Mouse (Mus musculus): ENCODE data around the gene Kpna1. TPM values are rescaled to one million over a fixed set of nuclear protein-coding genes. Genes with fewer than 3 reads are reported as not detected.

The Kpna1 gene
- total and polyA plus RNA-seq, 3 experiments: 22.1 to 63.9 (median 57.9) TPM

- Histone ChIP-seq H3K27me3 (replicated peaks) (no peaks in the 10 kb centered on the region), H3K4me1 (ENCODE audit: control insufficient read depth in 1 of 2, insufficient read depth in 2 of 2) (peaks cover 3 to 22% of the 10 kb centered on the region in 2 experiments; a peak in 2 of 4 replicates), H3K4me3 (replicated peaks in 1 of 3; ENCODE audit: low read depth in 2 of 3, low read length in 2 of 3, poor library complexity in 1 of 3) (no peak overlapping the region), H3K4me2 (ENCODE audit: insufficient read depth, low read depth, poor library complexity, severe bottlenecking) (no peak overlapping the region), H3K36me3 (replicated peaks in 1 of 2; ENCODE audit: control insufficient read depth in 1 of 2, insufficient read depth in 1 of 2, low read length in 1 of 2) (peaks cover 29 to 80% of the 10 kb centered on the region in 2 experiments), H3K79me2 (replicated peaks; ENCODE audit: control insufficient read depth, extremely low read depth, insufficient read depth, poor library complexity, severe bottlenecking) (no peaks in the 10 kb centered on the region), H3K27ac (ENCODE audit: insufficient read depth, low read depth) (no peak overlapping the region), H3K9me3 (replicated peaks; ENCODE audit: low read length) (no peaks in the 10 kb centered on the region), H3K9ac (ENCODE audit: insufficient read depth, low read depth) (no peak overlapping the region)
- dilution Hi-C loops (cut with MboI; ENCODE audit: extremely low pct_ligation_motif_present, extremely low pct_unique_long_range_greater_than_20kb, low sequenced_read_pairs) (no loop called here), in situ Hi-C loops (cut with MboI; ENCODE audit: low pct_ligation_motif_present, low pct_unique_long_range_greater_than_20kb, low sequenced_read_pairs) (no loop called here)
- no peak for DNase-seq (ENCODE audit: extremely low read depth)
- TF ChIP-seq JUND (conservative IDR thresholded peaks at IDR 0.05; ENCODE audit: low read depth, low read length) (no peak), ELF1 (IDR thresholded peaks at IDR 0.05; ENCODE audit: low read depth, low read length) (no peak), SIN3A (IDR thresholded peaks at IDR 0.05; ENCODE audit: low read length) (no peak), POLR2AphosphoS2 (IDR thresholded peaks at IDR 0.05; ENCODE audit: low read depth, low read length) (no peak), POLR2A (IDR thresholded peaks at IDR 0.05; ENCODE audit: low read depth, low read length) (no peak), PAX5 (IDR thresholded peaks at IDR 0.05; ENCODE audit: low read length) (no peak), IRF4 (IDR thresholded peaks at IDR 0.05; ENCODE audit: low read depth, low read length) (no peak), ZMIZ1 (IDR thresholded peaks at IDR 0.05; ENCODE audit: low read depth, low read length) (no peak), RCOR1 (conservative IDR thresholded peaks at IDR 0.05; ENCODE audit: low read depth, low read length) (no peak), ZC3H11A (IDR thresholded peaks at IDR 0.05; ENCODE audit: low read depth, low read length) (no peak)
Observed at GRCm38 (mm10) chr16:36053524-36054275, 75.2 kb downstream of the Kpna1 start.

GRCm38 (mm10) chr16:36054920-36055319 is 76.4 kb downstream of the Kpna1 start:
- in situ Hi-C loops (cut with MboI; ENCODE audit: low pct_ligation_motif_present, low pct_unique_long_range_greater_than_20kb, low sequenced_read_pairs): no loop called here
- no peak overlapping the region for H3K4me3 ChIP-seq (replicated peaks in 1 of 3; ENCODE audit: low read depth in 2 of 3, low read length in 2 of 3, poor library complexity in 1 of 3)
- H3K9ac ChIP-seq (ENCODE audit: insufficient read depth, low read depth): no peak overlapping the region
- no peak overlapping the region for H3K27ac ChIP-seq (ENCODE audit: insufficient read depth, low read depth)
- peaks cover 3 to 22% of the 10 kb centered on the region in 2 experiments; a peak in 2 of 4 replicates for H3K4me1 ChIP-seq (ENCODE audit: control insufficient read depth in 1 of 2, insufficient read depth in 2 of 2)
- no peaks in the 10 kb centered on the region for H3K27me3 ChIP-seq (replicated peaks)
- H3K36me3 ChIP-seq (replicated peaks in 1 of 2; ENCODE audit: control insufficient read depth in 1 of 2, insufficient read depth in 1 of 2, low read length in 1 of 2): peaks cover 18 to 73% of the 10 kb centered on the region in 2 experiments
- dilution Hi-C loops (cut with MboI; ENCODE audit: extremely low pct_ligation_motif_present, extremely low pct_unique_long_range_greater_than_20kb, low sequenced_read_pairs): no loop called here
- H3K79me2 ChIP-seq (replicated peaks; ENCODE audit: control insufficient read depth, extremely low read depth, insufficient read depth, poor library complexity, severe bottlenecking): no peaks in the 10 kb centered on the region
- DNase-seq (ENCODE audit: extremely low read depth): no peak
- no peaks in the 10 kb centered on the region for H3K9me3 ChIP-seq (replicated peaks; ENCODE audit: low read length)
- TF ChIP-seq JUN (IDR thresholded peaks at IDR 0.05; ENCODE audit: insufficient read depth, low read depth, low read length) (no peak), EP300 (IDR thresholded peaks at IDR 0.05; ENCODE audit: low read length) (no peak), TCF12 (IDR thresholded peaks at IDR 0.05; ENCODE audit: low read depth, low read length) (no peak), SIN3A (IDR thresholded peaks at IDR 0.05; ENCODE audit: low read length) (no peak), RAD21 (IDR thresholded peaks at IDR 0.05; ENCODE audit: low read depth, low read length) (no peak), MYC (IDR thresholded peaks at IDR 0.05; ENCODE audit: low read depth, low read length) (no peak), NRF1 (IDR thresholded peaks at IDR 0.05; ENCODE audit: low read depth, low read length) (no peak), NELFE (IDR thresholded peaks at IDR 0.05; ENCODE audit: low read depth, low read length) (no peak), IRF4 (IDR thresholded peaks at IDR 0.05; ENCODE audit: low read depth, low read length) (no peak), RCOR1 (conservative IDR thresholded peaks at IDR 0.05; ENCODE audit: low read depth, low read length) (no peak), MAZ (IDR thresholded peaks at IDR 0.05; ENCODE audit: low read depth, low read length) (no peak), CTCF (conservative IDR thresholded peaks at IDR 0.05 in 1 of 2, IDR thresholded peaks at IDR 0.05 in 1 of 2; ENCODE audit: low read depth in 2 of 2, low read length in 2 of 2) (no peak), JUND (conservative IDR thresholded peaks at IDR 0.05; ENCODE audit: low read depth, low read length) (no peak), USF1 (IDR thresholded peaks at IDR 0.05; ENCODE audit: low read depth, low read length) (no peak), MAFK (IDR thresholded peaks at IDR 0.05; ENCODE audit: insufficient replicate concordance, low read length) (no peak), BHLHE40 (IDR thresholded peaks at IDR 0.05; ENCODE audit: low read depth, low read length) (no peak)
- no peak overlapping the region for H3K4me2 ChIP-seq (ENCODE audit: insufficient read depth, low read depth, poor library complexity, severe bottlenecking)

Measured in CH12.LX (cell line).